Mouse (Mus musculus) MEL (cell line): ENCODE results near the gene Psen2.

Experiments
- BHLHE40 ChIP-seq: IDR thresholded peaks from 2 replicates; pipeline ENCODE4 v1.6.1; 2012; ENCODE audit warnings: low read depth, mild to moderate bottlenecking, inconsistent platforms, low read length, improper control_type of control experiment, borderline replicate concordance
- CTCF ChIP-seq, 3 experiments: IDR thresholded peaks in 2 of 3; conservative IDR thresholded peaks in 1 of 3; 2 replicates each; pipeline ENCODE4 v1.5.1; 2011 to 2012; ENCODE audit warnings: low read length in 3 of 3, low read depth in 2 of 3, mild to moderate bottlenecking in 2 of 3, improper control_type of control experiment in 1 of 3, inconsistent platforms in 1 of 3, mixed read lengths in 1 of 3, moderate library complexity in 1 of 3; ENCODE audit not compliant: control insufficient read depth in 1 of 3, insufficient read depth in 1 of 3, poor library complexity in 1 of 3, severe bottlenecking in 1 of 3
- EP300 ChIP-seq, 2 experiments: IDR thresholded peaks; 2 replicates each; pipeline ENCODE4 v1.6.1; 2011; ENCODE audit warnings: improper control_type of control experiment in 2 of 2, low read length in 2 of 2, low read depth in 1 of 2, mild to moderate bottlenecking in 1 of 2
- KAT2A ChIP-seq: conservative IDR thresholded peaks from 2 replicates; pipeline ENCODE4 v1.6.1; 2012; ENCODE audit warnings: low read depth, low read length, improper control_type of control experiment, inconsistent platforms
- MAX ChIP-seq: IDR thresholded peaks from 2 replicates; pipeline ENCODE4 v1.6.1; 2011; ENCODE audit warnings: low read length, improper control_type of control experiment
- MXI1 ChIP-seq: IDR thresholded peaks from 2 replicates; pipeline ENCODE4 v1.6.1; 2011; ENCODE audit warnings: mild to moderate bottlenecking, low read depth, low read length, improper control_type of control experiment
- NELFE ChIP-seq: IDR thresholded peaks from 2 replicates; pipeline ENCODE4 v1.6.1; 2011; ENCODE audit warnings: low read depth, low read length, improper control_type of control experiment
- POLR2A ChIP-seq, 2 experiments: IDR thresholded peaks; 2 replicates each; pipeline ENCODE4 v1.6.1; 2011 to 2012; ENCODE audit warnings: low read length in 2 of 2, mild to moderate bottlenecking in 2 of 2, control low read depth in 1 of 2, improper control_type of control experiment in 1 of 2, low read depth in 1 of 2, moderate library complexity in 1 of 2; ENCODE audit not compliant: control insufficient read depth in 1 of 2, insufficient read depth in 1 of 2, poor library complexity in 1 of 2
- SMC3 ChIP-seq: IDR thresholded peaks from 2 replicates; pipeline ENCODE4 v1.6.1; 2011; ENCODE audit warnings: low read depth, low read length, improper control_type of control experiment
- TCF12 ChIP-seq: IDR thresholded peaks from 2 replicates; pipeline ENCODE4 v1.6.1; 2014; ENCODE audit warnings: low read depth, mild to moderate bottlenecking, inconsistent platforms, low read length, improper control_type of control experiment, moderate library complexity

DNA sequence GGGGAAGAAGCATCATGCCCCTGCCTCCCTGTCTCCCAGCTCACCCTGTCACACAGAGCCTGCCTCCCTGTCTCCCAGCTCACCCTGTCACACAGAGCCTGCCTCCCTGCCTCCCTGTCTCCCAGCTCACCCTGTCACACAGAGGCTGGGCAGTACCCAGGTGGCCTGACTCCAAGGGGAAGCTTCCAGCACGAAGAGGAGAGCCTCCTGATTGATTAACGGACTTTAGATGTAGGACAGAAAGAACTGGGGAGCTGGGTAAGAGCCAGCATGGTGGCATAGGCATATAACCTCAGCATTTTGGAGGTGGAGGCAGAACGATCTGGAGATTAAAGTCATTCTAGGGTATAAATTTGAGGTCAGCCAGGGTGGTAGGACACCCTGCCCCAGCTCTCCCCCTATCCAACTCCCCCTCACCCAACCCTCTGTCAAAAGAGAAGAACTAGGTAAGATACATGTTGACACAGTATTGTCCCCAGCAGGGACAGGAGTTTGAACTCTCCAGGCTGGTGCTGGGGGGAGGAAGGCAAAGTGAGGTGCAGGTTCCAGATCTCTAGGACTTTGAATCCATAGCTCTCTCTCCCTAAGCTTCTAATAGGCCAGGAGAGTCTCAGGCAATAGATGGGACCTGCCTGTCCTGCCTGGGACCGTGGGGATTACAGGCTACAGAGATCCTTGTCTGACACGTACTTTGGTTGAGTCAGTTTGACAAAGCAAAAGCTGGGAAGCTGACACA, 46.5 kb downstream of the Psen2 start:
- TF ChIP-seq TCF12 (no peak), SMC3 (no peak), NELFE (no peak), BHLHE40 (no peak), POLR2A (IDR thresholded peaks at IDR 0.05; ENCODE audit: control insufficient read depth in 1 of 2, insufficient read depth in 1 of 2, low read depth in 1 of 2, low read length in 2 of 2, poor library complexity in 1 of 2) (no peak), MXI1 (no peak), KAT2A (no peak), CTCF (IDR thresholded peaks at IDR 0.05 in 2 of 3, conservative IDR thresholded peaks at IDR 0.05 in 1 of 3; ENCODE audit: control insufficient read depth in 1 of 3, insufficient read depth in 1 of 3, low read depth in 2 of 3, low read length in 3 of 3, poor library complexity in 1 of 3, severe bottlenecking in 1 of 3) (no peak), MAX (no peak), EP300 (IDR thresholded peaks at IDR 0.05; ENCODE audit: low read depth in 1 of 2, low read length in 2 of 2) (no peak)
